Mouse (Mus musculus): ENCODE results near the gene Abcc6. TPM values are rescaled to one million over a fixed set of nuclear protein-coding genes. Genes with fewer than 3 reads are reported as not detected.

The Abcc6 gene
- total and polyA plus RNA-seq, 2 experiments from 2014 or later, result 0.34 to 0.62 TPM

DNA sequence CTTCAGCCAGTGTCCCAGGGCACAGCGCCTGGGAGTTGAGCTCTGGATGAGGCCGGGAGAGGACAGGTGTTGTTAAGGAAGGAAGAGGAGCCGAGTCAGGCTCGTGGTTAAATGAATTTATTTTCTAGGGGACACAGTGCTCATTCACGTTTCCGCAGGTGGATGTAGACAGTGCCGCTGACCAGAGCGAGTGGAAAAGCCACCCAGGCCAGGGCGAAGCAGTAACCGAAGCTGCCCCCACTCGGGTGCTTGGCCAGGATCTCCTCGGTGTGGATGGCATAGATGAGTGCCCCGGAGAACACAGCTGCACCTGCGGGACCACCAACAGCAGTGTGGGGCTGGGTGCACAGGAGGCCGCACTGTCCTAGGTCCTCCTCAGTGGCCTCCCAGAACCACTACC is 112.2 kb downstream of the Abcc6 start:
- H3K4me2 ChIP-seq (ENCODE audit: low read depth), result no peak overlapping the region
- no peaks in the 10 kb centered on the region for H3K27me3 ChIP-seq (ENCODE audit: insufficient read depth, low read length)
- H3K9me3 ChIP-seq (ENCODE audit: low read length), result no peaks in the 10 kb centered on the region
- no peak overlapping the region for H3K4me3 ChIP-seq (ENCODE audit: low read depth, low read length)
- no peak overlapping the region for H3K9ac ChIP-seq
- no peak for TF ChIP-seq CTCF (IDR thresholded peaks at IDR 0.05; ENCODE audit: low read depth)
- peaks cover 19% of the 10 kb centered on the region for H3K4me1 ChIP-seq (ENCODE audit: insufficient read depth)
- H3K36me3 ChIP-seq (ENCODE audit: insufficient read depth), result peaks cover 6% of the 10 kb centered on the region; the same call in 1 of the 2 replicates
- no peak for ATAC-seq
- no peak for DNase-seq
- H3K27ac ChIP-seq (ENCODE audit: low read depth, low read length), result no peak overlapping the region
- 87% methylated on average over 15 of the region's 15 CpGs for WGBS

Other genes with a start within 250 kb of the Abcc6 start
- gene Lmtk3, start 246.6 kb downstream of the Abcc6 start, total RNA-seq (2014; rRNA removed), result 128 and 144 TPM in 2 replicates
- gene Lmtk3, start 246.6 kb downstream of the Abcc6 start, polyA plus RNA-seq (2015; fragmentation: Nextera tagmentation; extraction: Ambion mirVana), result 8.9 and 12.5 TPM in 2 replicates
- gene Sult2b1, start 245.6 kb downstream of the Abcc6 start, total RNA-seq (2014; rRNA removed), result 6.5 and 8.9 TPM in 2 replicates
- 9.6 and 10.0 TPM in 2 replicates for gene Sult2b1, start 245.6 kb downstream of the Abcc6 start, polyA plus RNA-seq (2015; fragmentation: Nextera tagmentation; extraction: Ambion mirVana)
- gene Cyth2, start 215.7 kb downstream of the Abcc6 start, total RNA-seq (2014; rRNA removed), result 253 and 270 TPM in 2 replicates
- gene Cyth2, start 215.7 kb downstream of the Abcc6 start, polyA plus RNA-seq (2015; fragmentation: Nextera tagmentation; extraction: Ambion mirVana), result 282 and 317 TPM in 2 replicates
- gene Kcnj14, start 205.5 kb downstream of the Abcc6 start, total RNA-seq (2014; rRNA removed), result 0.54 and 1.00 TPM in 2 replicates
- 0.48 and 1.1 TPM in 2 replicates for gene Kcnj14, start 205.5 kb downstream of the Abcc6 start, polyA plus RNA-seq (2015; fragmentation: Nextera tagmentation; extraction: Ambion mirVana)
- gene Grwd1, start 199.4 kb downstream of the Abcc6 start, total RNA-seq (2014; rRNA removed), result 39.3 and 41.8 TPM in 2 replicates
- gene Grwd1, start 199.4 kb downstream of the Abcc6 start, polyA plus RNA-seq (2015; fragmentation: Nextera tagmentation; extraction: Ambion mirVana), result 55.9 and 60.7 TPM in 2 replicates
- 129 TPM in 2 replicates for gene Kdelr1, start 157.5 kb downstream of the Abcc6 start, total RNA-seq (2014; rRNA removed)
- gene Kdelr1, start 157.5 kb downstream of the Abcc6 start, polyA plus RNA-seq (2015; fragmentation: Nextera tagmentation; extraction: Ambion mirVana), result 45.8 and 49.6 TPM in 2 replicates
- 9.0 and 12.9 TPM in 2 replicates for gene Grin2d, start 151.9 kb downstream of the Abcc6 start, total RNA-seq (2014; rRNA removed)
- 1.9 and 3.4 TPM in 2 replicates for gene Grin2d, start 151.9 kb downstream of the Abcc6 start, polyA plus RNA-seq (2015; fragmentation: Nextera tagmentation; extraction: Ambion mirVana)
- 0.31 TPM in 1 of 2 replicates, not detected in the other for gene Syngr4, start 133.6 kb downstream of the Abcc6 start, total RNA-seq (2014; rRNA removed)
- 0.40 TPM in 2 replicates for gene Syngr4, start 133.6 kb downstream of the Abcc6 start, polyA plus RNA-seq (2015; fragmentation: Nextera tagmentation; extraction: Ambion mirVana)
- 22.1 and 29.7 TPM in 2 replicates for gene Tmem143, start 133.4 kb downstream of the Abcc6 start, total RNA-seq (2014; rRNA removed)
- gene Tmem143, start 133.4 kb downstream of the Abcc6 start, polyA plus RNA-seq (2015; fragmentation: Nextera tagmentation; extraction: Ambion mirVana), result 4.9 and 5.7 TPM in 2 replicates
- gene Emp3, start 108.9 kb downstream of the Abcc6 start, total RNA-seq (2014; rRNA removed), result 10.0 and 22.7 TPM in 2 replicates
- 24.9 and 33.7 TPM in 2 replicates for gene Emp3, start 108.9 kb downstream of the Abcc6 start, polyA plus RNA-seq (2015; fragmentation: Nextera tagmentation; extraction: Ambion mirVana)
- 4.3 and 5.8 TPM in 2 replicates for gene Ccdc114, start 106.2 kb downstream of the Abcc6 start, total RNA-seq (2014; rRNA removed)
- 3.1 and 5.1 TPM in 2 replicates for gene Ccdc114, start 106.2 kb downstream of the Abcc6 start, polyA plus RNA-seq (2015; fragmentation: Nextera tagmentation; extraction: Ambion mirVana)
- gene Nomo1, start 3.4 kb upstream of the Abcc6 start, total RNA-seq (2014; rRNA removed), result 40.5 and 41.1 TPM in 2 replicates
- gene Nomo1, start 3.4 kb upstream of the Abcc6 start, polyA plus RNA-seq (2015; fragmentation: Nextera tagmentation; extraction: Ambion mirVana), result 27.3 and 32.9 TPM in 2 replicates
- 13.1 TPM in 2 replicates for gene Kcnj11, start 70.5 kb upstream of the Abcc6 start, total RNA-seq (2014; rRNA removed)
- 2.6 TPM in 2 replicates for gene Kcnj11, start 70.5 kb upstream of the Abcc6 start, polyA plus RNA-seq (2015; fragmentation: Nextera tagmentation; extraction: Ambion mirVana)
- 11.5 and 18.9 TPM in 2 replicates for gene Abcc8, start 149.7 kb upstream of the Abcc6 start, total RNA-seq (2014; rRNA removed)
- 6.7 and 7.0 TPM in 2 replicates for gene Abcc8, start 149.7 kb upstream of the Abcc6 start, polyA plus RNA-seq (2015; fragmentation: Nextera tagmentation; extraction: Ambion mirVana)
- 0.31 and 1.6 TPM in 2 replicates for gene Ush1c, start 208.2 kb upstream of the Abcc6 start, total RNA-seq (2014; rRNA removed)
- 1.6 and 1.9 TPM in 2 replicates for gene Ush1c, start 208.2 kb upstream of the Abcc6 start, polyA plus RNA-seq (2015; fragmentation: Nextera tagmentation; extraction: Ambion mirVana)
- 0.08 TPM in 1 of 2 replicates, not detected in the other for gene Otog, start 210.7 kb upstream of the Abcc6 start, total RNA-seq (2014; rRNA removed)
- 0.02 and 0.03 TPM in 2 replicates for gene Otog, start 210.7 kb upstream of the Abcc6 start, polyA plus RNA-seq (2015; fragmentation: Nextera tagmentation; extraction: Ambion mirVana)